Mouse (Mus musculus) heart, embryonic 16.5 days (tissue): ENCODE results near the gene Zfp28. TPM values are rescaled to one million over a fixed set of nuclear protein-coding genes. Genes with fewer than 3 reads are reported as not detected.
A peak's percentile ranks its signal among the peaks of the same experiment; 100 is the strongest.

ENCODE experiments used
- ATAC-seq: fragments of 200-750 bp; cut with Nextera tagmentation; replicated peaks from 2 replicates; pipeline ENCODE4 v1.8.0; 2017; ENCODE audit warnings: moderate number of reproducible peaks; ENCODE audit not compliant: insufficient read depth, low FRiP score; ENCODE audit errors: extremely low read depth
- H3K27ac ChIP-seq: fragments of 300-500 bp; sonication (generic); 2 replicates; pipeline ENCODE4 v1.5.1; 2014; ENCODE audit warnings: mild to moderate bottlenecking, low read length, control low read depth, moderate library complexity
- H3K27me3 ChIP-seq: fragments of 300-500 bp; sonication (generic); 2 replicates; pipeline ENCODE4 v1.6.1; 2014; ENCODE audit warnings: low read length, mixed read lengths; ENCODE audit not compliant: control insufficient read depth, insufficient read depth
- H3K36me3 ChIP-seq: fragments of 300-500 bp; sonication (generic); 2 replicates; pipeline ENCODE4 v1.6.1; 2014; ENCODE audit not compliant: control insufficient read depth, insufficient read depth
- H3K4me1 ChIP-seq: fragments of 300-500 bp; sonication (generic); 2 replicates; pipeline ENCODE4 v1.6.1; 2014; ENCODE audit warnings: low read length, mixed read lengths; ENCODE audit not compliant: control insufficient read depth, insufficient read depth
- H3K4me2 ChIP-seq: fragments of 300-500 bp; sonication (generic); 2 replicates; pipeline ENCODE4 v1.6.1; 2014; ENCODE audit warnings: low read depth, mild to moderate bottlenecking, control low read depth, low read length
- H3K4me3 ChIP-seq: fragments of 300-500 bp; sonication (generic); 2 replicates; pipeline ENCODE4 v1.5.1; 2014; ENCODE audit warnings: mild to moderate bottlenecking, control low read depth, low read length
- H3K9ac ChIP-seq: fragments of 300-500 bp; sonication (generic); 2 replicates; pipeline ENCODE4 v1.6.1; 2014; ENCODE audit warnings: low read length, control low read depth
- H3K9me3 ChIP-seq: fragments of 300-500 bp; sonication (generic); replicated peaks from 2 replicates; pipeline ENCODE4 v1.6.1; 2016; ENCODE audit warnings: low read length; ENCODE audit not compliant: control insufficient read depth
- WGBS: fragments of 180-500 bp; shearing (Covaris S2); extraction: QIAGEN DNeasy Blood & Tissue Kit; methylation state at CpG from one replicate; pipeline ENCODE4 v1.1.7; 2014; 5-methylcytosine and 5-hydroxymethylcytosine counted together
- polyA plus RNA-seq: library from polyadenylated mRNA; unstranded; fragments of >200 nt; fragmentation: Nextera tagmentation; extraction: Ambion mirVana; gene quantifications from 2 replicates; pipeline ENCODE4 v1.2.1, GENCODE M21; 2015

The Zfp28 gene
- polyA plus RNA-seq: 7.6 and 9.5 TPM in 2 replicates

DNA sequence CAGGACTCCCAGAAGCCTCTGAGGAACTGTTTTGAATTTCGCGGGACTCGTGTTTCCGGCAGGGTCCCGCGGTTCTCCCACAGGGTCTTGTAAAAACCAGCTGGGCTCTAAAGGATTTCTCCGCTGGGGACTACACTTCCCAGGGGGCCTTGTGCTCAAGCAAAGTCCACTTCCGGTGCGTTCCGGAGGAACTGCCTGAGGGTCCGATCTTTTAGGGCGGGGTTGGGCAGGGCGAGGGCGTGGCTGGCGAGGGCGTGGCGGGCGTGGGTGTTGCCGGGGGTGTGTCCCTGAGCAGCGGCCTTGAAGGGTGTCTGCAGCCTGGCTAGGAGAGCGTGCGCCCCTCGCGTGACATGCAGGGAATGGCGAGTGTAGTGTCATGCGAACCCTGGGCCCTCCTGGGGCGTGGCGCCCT is at the start of gene Zfp28:
Gene Zfp28 (plus strand): TSS at position 252 of the 412 bp plus-strand sequence.
- 0% methylated on average over 28 of the region's 28 CpGs for WGBS
- Histone ChIP-seq H3K4me2 (peak within 1 kb of the TSS; percentile 88), H3K36me3 (0 out of 2 replicates have a peak, but pooled peaks cover 3% of the 10 kb centered on the region), H3K4me1 (peaks cover 16% of the 10 kb centered on the region), H3K27me3 (no peaks in the 10 kb centered on the region), H3K9me3 (no peaks in the 10 kb centered on the region), H3K9ac (peak within 1 kb of the TSS; percentile 83), H3K27ac (peak within 1 kb of the TSS; percentile 61), H3K4me3 (peak within 1 kb of the TSS; percentile 74)
- ATAC-seq: peak; percentile 98

DNA sequence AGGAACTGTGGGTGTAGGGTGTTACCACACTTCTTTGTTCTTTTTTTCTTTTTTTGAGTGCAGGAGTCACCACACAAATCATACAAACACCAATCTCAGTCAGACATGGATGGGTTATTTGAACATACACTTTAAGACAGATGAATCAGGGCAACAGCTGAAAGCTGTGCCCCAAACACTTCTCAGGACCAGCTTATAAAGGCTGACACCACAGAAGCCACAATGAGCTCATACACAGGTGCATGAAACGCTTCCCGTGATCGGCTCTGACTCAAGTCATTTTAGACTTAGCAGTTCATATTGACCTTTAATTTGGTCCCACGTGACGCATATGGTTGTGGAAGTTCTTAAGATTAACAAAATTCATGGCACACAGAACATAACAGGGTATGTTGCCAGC is 43.2 kb upstream of the Zfp28 start:
- WGBS: 71% methylated on average over 5 of the region's 5 CpGs
- no peak overlapping the region for H3K27ac ChIP-seq
- ATAC-seq: no peak
- H3K4me3 ChIP-seq: no peak overlapping the region
- no peak overlapping the region for H3K9ac ChIP-seq
- no peaks in the 10 kb centered on the region for H3K9me3 ChIP-seq
- no peaks in the 10 kb centered on the region for H3K36me3 ChIP-seq
- no peak overlapping the region for H3K4me2 ChIP-seq
- no peaks in the 10 kb centered on the region for H3K4me1 ChIP-seq
- H3K27me3 ChIP-seq: no peaks in the 10 kb centered on the region

DNA sequence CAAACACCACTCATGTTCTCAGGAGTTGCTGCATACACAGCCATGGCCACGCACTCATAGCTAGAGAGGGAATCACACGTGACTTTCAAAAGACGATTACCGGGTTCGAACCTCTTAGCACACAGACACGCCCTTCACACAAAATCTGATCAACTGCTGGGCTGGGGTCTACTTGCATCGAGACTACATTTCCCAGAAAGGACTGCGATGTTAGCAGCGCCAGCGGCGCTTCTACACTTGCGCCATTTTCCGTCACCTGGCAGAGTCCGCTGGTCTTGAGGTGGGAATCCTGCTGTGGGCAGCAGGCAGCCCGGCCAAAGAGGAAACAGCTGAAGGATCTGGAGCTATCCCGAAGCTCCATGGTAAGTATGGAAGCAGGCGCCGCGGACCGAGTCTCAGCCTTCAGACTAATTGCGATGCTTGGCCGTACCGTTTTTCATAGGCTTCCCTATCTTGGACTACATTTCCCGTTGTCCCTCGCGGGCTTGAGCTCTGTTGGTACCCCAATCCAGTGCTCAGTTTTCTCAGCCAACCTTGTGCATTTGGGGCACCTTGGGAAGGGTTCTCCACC is 39.5 kb upstream of the Zfp28 start, which contains the start of gene Gm3854:
Gene Gm3854 (plus strand): TSS at position 259 of the 571 bp plus-strand sequence.
- Histone ChIP-seq H3K4me1 (no peaks in the 10 kb centered on the region), H3K27me3 (no peaks in the 10 kb centered on the region), H3K36me3 (no peaks in the 10 kb centered on the region), H3K4me3 (peak within 1 kb of the TSS; percentile 62), H3K9me3 (no peaks in the 10 kb centered on the region), H3K9ac (peak within 1 kb of the TSS; percentile 70), H3K27ac (no peak within 1 kb of the TSS), H3K4me2 (peak within 1 kb of the TSS; percentile 73)
- peak; percentile 84 for ATAC-seq
- under 1% methylated on average over 26 of the region's 26 CpGs for WGBS

DNA sequence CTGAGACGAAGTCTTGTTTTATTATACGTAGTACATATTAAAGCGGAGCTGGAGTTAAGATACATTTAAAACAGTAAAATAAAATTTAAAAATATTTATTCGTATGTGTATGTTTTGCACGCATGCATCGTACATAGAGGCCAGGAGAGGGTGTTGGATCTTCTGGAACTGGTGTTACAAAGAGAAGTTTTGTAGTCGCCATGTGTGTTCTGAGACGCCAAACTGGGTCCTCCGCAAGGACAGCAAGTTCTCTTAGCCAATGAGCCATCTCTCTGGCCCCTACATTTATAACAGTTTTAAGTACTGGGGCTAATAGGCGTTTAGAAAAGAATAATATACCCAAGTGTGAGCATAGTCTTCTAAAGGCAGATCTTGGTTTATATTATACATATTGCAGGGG is 39.0 kb upstream of the Zfp28 start:
- no peak for ATAC-seq
- no peak overlapping the region for H3K9ac ChIP-seq

DNA sequence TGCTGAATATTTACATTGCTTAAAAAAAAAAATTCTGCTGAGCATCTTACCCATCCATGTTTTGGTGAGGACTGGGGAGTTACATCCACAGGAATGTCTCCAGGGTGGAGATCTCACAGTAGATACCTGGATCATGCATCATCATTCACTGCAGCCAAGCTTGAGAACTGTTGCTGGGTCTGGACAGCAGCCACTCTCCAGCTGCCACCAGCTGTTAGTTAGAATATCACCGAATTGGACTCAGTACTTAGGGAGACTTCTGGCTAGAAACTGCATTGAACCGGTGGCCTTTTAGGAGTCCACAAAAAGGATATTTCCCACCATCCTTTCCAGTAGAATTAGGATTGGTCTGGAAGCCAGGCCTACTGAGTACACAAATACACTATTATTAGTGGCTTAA is 25.0 kb upstream of the Zfp28 start:
- H3K27ac ChIP-seq: no peak overlapping the region
- H3K4me3 ChIP-seq: no peak overlapping the region
- 0 out of 2 replicates have a peak, but pooled peaks cover 2% of the 10 kb centered on the region for H3K4me1 ChIP-seq
- no peak for ATAC-seq
- H3K9me3 ChIP-seq: no peaks in the 10 kb centered on the region
- H3K9ac ChIP-seq: no peak overlapping the region
- no peaks in the 10 kb centered on the region for H3K27me3 ChIP-seq
- WGBS: 53% methylated on average over 2 of the region's 2 CpGs
- H3K4me2 ChIP-seq: no peak overlapping the region
- H3K36me3 ChIP-seq: peaks cover 5% of the 10 kb centered on the region; the same call in 1 of the 2 replicates

More for the DNA sequence above, 39.0 kb upstream of the Zfp28 start:
- Histone ChIP-seq H3K4me2 (peak overlapping the region; percentile 73), H3K27me3 (no peaks in the 10 kb centered on the region), H3K27ac (no peak overlapping the region), H3K4me1 (no peaks in the 10 kb centered on the region), H3K4me3 (peak overlapping the region; percentile 62), H3K36me3 (no peaks in the 10 kb centered on the region), H3K9me3 (no peaks in the 10 kb centered on the region)
- 29% methylated on average over 10 of the region's 10 CpGs for WGBS

DNA sequence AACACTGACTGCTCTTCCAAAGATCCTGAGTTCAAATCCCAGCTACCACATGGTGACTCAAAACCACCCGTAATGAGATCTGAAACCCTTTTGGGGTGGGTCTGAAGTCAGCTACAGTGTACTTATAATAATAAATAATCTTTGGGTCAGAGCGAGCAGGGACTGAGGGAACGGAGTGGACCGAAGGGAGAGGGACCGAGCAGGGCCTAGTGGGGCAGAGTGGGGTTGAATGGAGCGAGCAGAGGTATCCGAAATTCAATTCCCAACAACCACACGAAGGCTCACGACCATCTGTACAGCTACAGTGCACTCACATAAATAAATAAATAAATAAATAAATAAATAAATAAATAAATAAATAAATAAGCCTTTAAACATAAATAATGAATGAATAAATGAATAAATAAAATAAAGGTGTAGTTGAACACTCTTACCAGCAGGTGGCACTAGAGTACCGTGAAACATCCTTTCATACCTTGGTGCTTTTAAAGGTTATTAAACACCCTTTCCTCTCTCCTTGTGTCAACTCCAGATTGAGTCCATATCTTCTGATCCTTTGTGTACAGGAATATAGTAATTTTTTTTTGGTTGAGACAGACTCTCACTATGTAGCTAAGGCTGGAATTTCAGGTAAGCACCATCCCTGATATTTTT is 24.0 kb upstream of the Zfp28 start:
- H3K4me3 ChIP-seq: no peak overlapping the region
- no peaks in the 10 kb centered on the region for H3K27me3 ChIP-seq
- no peak overlapping the region for H3K9ac ChIP-seq
- H3K27ac ChIP-seq: no peak overlapping the region
- no peak overlapping the region for H3K4me2 ChIP-seq
- H3K9me3 ChIP-seq: no peaks in the 10 kb centered on the region
- no peak for ATAC-seq
- 52% methylated on average over 10 of the region's 10 CpGs for WGBS
- peaks cover 7% of the 10 kb centered on the region for H3K4me1 ChIP-seq
- peaks cover under 1% of the 10 kb centered on the region; the same call in 1 of the 2 replicates for H3K36me3 ChIP-seq

DNA sequence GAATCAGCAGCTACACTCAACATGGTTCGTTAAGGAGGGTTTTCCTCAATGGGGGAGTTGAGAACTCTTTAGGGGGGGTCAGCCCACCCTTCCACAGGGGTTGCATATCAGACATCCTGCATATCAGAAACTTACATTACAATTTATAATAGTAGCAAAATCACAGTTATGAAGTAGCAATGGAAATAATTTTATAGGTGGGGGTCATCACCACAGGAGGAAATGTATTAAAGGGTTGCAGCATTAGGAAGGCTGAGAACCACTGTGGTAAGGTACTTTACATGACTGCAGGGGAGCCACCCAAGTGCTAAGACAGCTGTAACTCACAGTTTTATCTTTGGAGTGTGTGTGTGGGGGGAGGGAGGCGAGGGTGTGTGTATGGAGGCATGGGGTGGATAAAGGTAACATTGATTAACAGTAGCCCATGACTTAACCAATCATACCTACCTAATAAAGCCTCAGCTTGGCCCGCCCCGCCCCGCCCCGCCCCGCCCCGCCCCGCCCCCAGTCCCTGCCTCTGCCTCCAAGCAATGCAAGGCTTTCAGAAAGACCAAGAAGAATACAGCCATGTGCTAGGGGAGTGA is 22.5 kb upstream of the Zfp28 start:
- no peaks in the 10 kb centered on the region for H3K36me3 ChIP-seq
- no peaks in the 10 kb centered on the region for H3K27me3 ChIP-seq
- no peaks in the 10 kb centered on the region for H3K9me3 ChIP-seq
- H3K27ac ChIP-seq: no peak overlapping the region
- no peak overlapping the region for H3K4me3 ChIP-seq
- no peak overlapping the region for H3K4me2 ChIP-seq
- H3K9ac ChIP-seq: no peak overlapping the region
- H3K4me1 ChIP-seq: peaks cover 8% of the 10 kb centered on the region
- no peak for ATAC-seq
- 11% methylated on average over 9 of the region's 9 CpGs for WGBS

DNA sequence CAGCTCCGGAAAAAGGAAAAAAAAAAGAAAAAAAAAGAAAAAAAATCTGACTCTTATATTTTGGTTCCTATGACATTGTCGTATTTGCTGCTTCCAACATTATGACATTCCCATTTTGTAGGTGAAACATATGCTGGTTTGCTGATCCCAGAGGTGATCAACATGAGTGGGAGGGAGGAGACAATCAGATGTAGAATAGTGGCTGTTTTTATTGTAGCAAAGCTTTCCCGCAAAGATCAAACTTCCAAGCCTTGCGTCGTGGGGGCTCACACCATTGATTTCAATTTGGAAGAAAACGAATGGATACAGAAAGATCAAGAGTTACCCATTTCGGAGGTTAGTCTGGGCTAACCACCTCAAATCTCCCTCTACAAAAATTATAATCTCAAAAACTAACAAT is 21.3 kb upstream of the Zfp28 start:
- 28% methylated on average over 7 of the region's 7 CpGs for WGBS
- H3K4me3 ChIP-seq: peak overlapping the region; percentile 68

More for the DNA sequence above, 21.3 kb upstream of the Zfp28 start:
- H3K36me3 ChIP-seq: no peaks in the 10 kb centered on the region
- H3K27me3 ChIP-seq: no peaks in the 10 kb centered on the region
- no peak for ATAC-seq
- H3K9me3 ChIP-seq: no peaks in the 10 kb centered on the region
- H3K9ac ChIP-seq: peak overlapping the region; percentile 77
- H3K4me1 ChIP-seq: peaks cover 8% of the 10 kb centered on the region
- H3K4me2 ChIP-seq: peak overlapping the region; percentile 85
- H3K27ac ChIP-seq: peak overlapping the region; percentile 85
